Mouse (Mus musculus) E14TG2a.4 (cell line): ENCODE results near the gene Sh3d21.

Experiments used
- CTCF ChIP-seq: conservative IDR thresholded peaks from 2 replicates; pipeline ENCODE4 v1.5.1; 2014; ENCODE audit warnings: low read length
- POU5F1 ChIP-seq: IDR thresholded peaks from 2 replicates; pipeline ENCODE4 v1.6.1; 2014; ENCODE audit warnings: low read length, borderline replicate concordance

DNA sequence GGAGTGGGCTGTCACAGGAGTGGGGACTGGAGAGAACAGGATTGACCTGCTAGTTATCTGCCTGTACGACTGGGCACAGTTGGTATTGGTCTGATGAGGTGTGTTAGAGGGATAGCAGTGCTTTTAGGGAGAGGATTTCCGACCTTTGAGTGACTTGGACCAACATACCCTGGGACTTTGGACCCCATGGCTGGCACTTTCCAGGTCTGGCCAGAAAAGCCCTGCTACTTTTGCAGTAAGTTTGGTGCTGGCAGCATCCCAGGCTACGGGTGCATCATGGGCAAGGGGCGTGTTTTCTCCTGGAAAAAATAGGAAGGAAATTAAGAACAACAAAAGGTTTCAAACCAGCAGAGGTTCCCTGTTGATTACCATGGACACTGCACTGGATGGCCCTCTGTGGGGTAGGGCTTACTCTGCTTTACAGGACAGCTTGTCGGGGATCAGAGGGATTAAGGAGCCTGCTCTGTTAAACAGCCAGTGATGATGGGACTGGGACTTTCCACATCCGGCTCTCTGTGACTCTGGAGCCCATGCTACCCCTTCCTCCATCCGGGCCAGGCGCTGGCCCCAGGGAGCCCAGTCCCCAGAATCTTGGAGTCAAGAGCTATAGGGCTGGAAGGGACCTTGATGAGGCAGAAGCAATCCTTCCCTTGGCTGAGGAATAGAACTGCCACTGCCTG, 55.1 kb downstream of the Sh3d21 start:
- TF ChIP-seq CTCF (no peak), POU5F1 (no peak)
